In genomic region chr17:24044482-24044881, GRCm38 (mm10) we compare ENCODE assay signal across 27 mouse cellular contexts. TPM values are rescaled to one million over a fixed set of nuclear protein-coding genes. Genes with fewer than 3 reads are reported as not detected.
DNase-seq lines count a peak whose midpoint lies in the region; ATAC-seq and TF ChIP-seq lines count a peak whose summit lies in the region.
"Had no signal": no experiment of that assay in that cellular context is flagged by ENCODE, and none has a peak within 500 bp of the region (broad histone marks: within the 10 kb centered on the region; RNA-seq: fewer than 3 reads in every experiment).

No protein-coding gene starts in this region.

- H3K27ac ChIP-seq in intestine, postnatal 0 days (ENCODE audit: low read depth, low read length), result no peak overlapping the region
- no peak overlapping the region for H3K27ac ChIP-seq in intestine, embryonic 16.5 days (ENCODE audit: low read length)
- no peak overlapping the region for H3K27ac ChIP-seq in lung, postnatal 0 days (ENCODE audit: low read length)
- H3K27ac ChIP-seq in stomach, postnatal 0 days (replicated peaks), result no peak overlapping the region
- H3K27ac ChIP-seq: forebrain, embryonic 12.5 days; liver, embryonic 13.5 days; midbrain, embryonic 13.5 days; neural tube, embryonic 15.5 days had no signal

- peak; percentile 67 for TF ChIP-seq CTCF in intestine, postnatal 0 days (IDR thresholded peaks at IDR 0.05; ENCODE audit: low read depth)
- TF ChIP-seq CTCF in lung, postnatal 0 days (IDR thresholded peaks at IDR 0.05), result peak; percentile 29
- TF ChIP-seq CTCF in stomach, postnatal 0 days (IDR thresholded peaks at IDR 0.05; ENCODE audit: low read depth), result peak; percentile 57

- H3K4me3 ChIP-seq in intestine, postnatal 0 days (ENCODE audit: low read depth, low read length), result no peak overlapping the region
- no peak overlapping the region for H3K4me3 ChIP-seq in intestine, embryonic 16.5 days (ENCODE audit: low read length)
- H3K4me3 ChIP-seq in lung, postnatal 0 days (ENCODE audit: low read depth, low read length), result no peak overlapping the region
- H3K4me3 ChIP-seq in stomach, postnatal 0 days (ENCODE audit: low read depth, low read length), result no peak overlapping the region
- H3K4me3 ChIP-seq: erythroblast, embryonic 14.5 days; forebrain, embryonic 12.5 days; liver, embryonic 13.5 days; midbrain, embryonic 13.5 days; neural tube, embryonic 15.5 days had no signal

- WGBS in intestine, postnatal 0 days, result 55% methylated on average over 5 of the region's 5 CpGs
- WGBS in intestine, embryonic 16.5 days, result 53% methylated on average over 5 of the region's 5 CpGs
- 45% methylated on average over 5 of the region's 5 CpGs for WGBS in lung, postnatal 0 days
- 42% methylated on average over 5 of the region's 5 CpGs for WGBS in stomach, postnatal 0 days

- 0 out of 2 replicates have a peak, but pooled peaks have one; percentile 20 for ATAC-seq in intestine, postnatal 0 days
- ATAC-seq in intestine, embryonic 16.5 days, result no peak
- ATAC-seq in lung, postnatal 0 days, result no peak
- no peak for ATAC-seq in stomach, postnatal 0 days (ENCODE audit: low FRiP score, low TSS enrichment)
- ATAC-seq: forebrain, postnatal 0 days; hindbrain, embryonic 16.5 days; midbrain, embryonic 13.5 days had no signal

- H3K9me3 ChIP-seq in intestine, postnatal 0 days (ENCODE audit: control insufficient read depth), result no peaks in the 10 kb centered on the region
- 0 out of 2 replicates have a peak, but pooled peaks cover 3% of the 10 kb centered on the region for H3K9me3 ChIP-seq in intestine, embryonic 16.5 days (ENCODE audit: control insufficient read depth, low read length)
- no peaks in the 10 kb centered on the region for H3K9me3 ChIP-seq in lung, postnatal 0 days (ENCODE audit: low read length)
- no peaks in the 10 kb centered on the region for H3K9me3 ChIP-seq in stomach, postnatal 0 days (ENCODE audit: control insufficient read depth, low read length)
- H3K9me3 ChIP-seq: forebrain, embryonic 12.5 days; liver, embryonic 13.5 days; midbrain, embryonic 13.5 days; neural tube, embryonic 15.5 days had no signal

- 0 out of 2 replicates have a peak, but pooled peaks cover 3% of the 10 kb centered on the region for H3K4me1 ChIP-seq in intestine, postnatal 0 days (replicated peaks; ENCODE audit: control insufficient read depth, insufficient read depth, low read length)
- peaks cover 6% of the 10 kb centered on the region; the same call in 1 of the 2 replicates for H3K4me1 ChIP-seq in intestine, embryonic 16.5 days (ENCODE audit: control insufficient read depth, insufficient read depth, low read length)
- H3K4me1 ChIP-seq in lung, postnatal 0 days (ENCODE audit: insufficient read depth, low read depth, low read length), result no peaks in the 10 kb centered on the region
- H3K4me1 ChIP-seq in stomach, postnatal 0 days (replicated peaks; ENCODE audit: control insufficient read depth, insufficient read depth), result no peaks in the 10 kb centered on the region
- H3K4me1 ChIP-seq: forebrain, embryonic 12.5 days; liver, embryonic 13.5 days; midbrain, embryonic 13.5 days; neural tube, embryonic 15.5 days had no signal

- no peak overlapping the region for H3K4me2 ChIP-seq in intestine, postnatal 0 days (replicated peaks; ENCODE audit: low read depth)
- H3K4me2 ChIP-seq in intestine, embryonic 16.5 days (ENCODE audit: low read depth, low read length), result no peak overlapping the region
- no peak overlapping the region for H3K4me2 ChIP-seq in lung, postnatal 0 days (replicated peaks; ENCODE audit: low read depth, low read length)
- no peak overlapping the region for H3K4me2 ChIP-seq in stomach, postnatal 0 days (replicated peaks; ENCODE audit: low read depth)
- H3K4me2 ChIP-seq: forebrain, embryonic 12.5 days; liver, embryonic 13.5 days; midbrain, embryonic 13.5 days; neural tube, embryonic 15.5 days had no signal

- H3K36me3 ChIP-seq in intestine, postnatal 0 days (ENCODE audit: control insufficient read depth, insufficient read depth), result peaks cover 25% of the 10 kb centered on the region
- 0 out of 2 replicates have a peak, but pooled peaks cover 5% of the 10 kb centered on the region for H3K36me3 ChIP-seq in intestine, embryonic 16.5 days (ENCODE audit: control insufficient read depth, insufficient read depth, low read length)
- no peaks in the 10 kb centered on the region; the same call in 1 of the 2 replicates for H3K36me3 ChIP-seq in lung, postnatal 0 days (ENCODE audit: insufficient read depth, low read length)
- H3K36me3 ChIP-seq in stomach, postnatal 0 days (ENCODE audit: control insufficient read depth, insufficient read depth, low read length), result peaks cover 14% of the 10 kb centered on the region

- H3K27me3 ChIP-seq in intestine, postnatal 0 days (replicated peaks; ENCODE audit: control insufficient read depth, insufficient read depth, low read length), result no peaks in the 10 kb centered on the region
- H3K27me3 ChIP-seq in intestine, embryonic 16.5 days (replicated peaks; ENCODE audit: control insufficient read depth, insufficient read depth, low read length), result no peaks in the 10 kb centered on the region
- no peaks in the 10 kb centered on the region for H3K27me3 ChIP-seq in lung, postnatal 0 days (replicated peaks; ENCODE audit: insufficient read depth, low read length)
- H3K27me3 ChIP-seq in stomach, postnatal 0 days (ENCODE audit: control insufficient read depth, insufficient read depth, low read length), result no peaks in the 10 kb centered on the region
- H3K27me3 ChIP-seq: forebrain, embryonic 12.5 days; liver, embryonic 13.5 days; midbrain, embryonic 13.5 days; neural tube, embryonic 15.5 days had no signal

- DNase-seq in lung, postnatal 0 days (ENCODE audit: low spot score), result no peak
- no peak for DNase-seq in lung, postnatal 10 days
- DNase-seq in ES-CJ7 (ENCODE audit: low read depth, low spot score), result peak; percentile 73
- peak; percentile 36 for DNase-seq in stomach, postnatal 0 days (ENCODE audit: low spot score)
- DNase-seq in heart, adult 9 months (ENCODE audit: low spot score in 2 of 2), result no peak
- DNase-seq: adrenal gland, postnatal 14 days; cerebellum, adult 11 months; cerebellum, adult 9-11 months; forebrain, postnatal 0 days; heart, postnatal 14 days; kidney, adult 8-10 months; kidney, postnatal 14 days; left cerebral cortex, postnatal 4 days; liver, embryonic 13.5 days; lung, adult 18-20 months; right cerebral cortex, postnatal 25 days; thymus, postnatal 4 days had no signal

- no peak for TF ChIP-seq EP300 in lung, postnatal 0 days (IDR thresholded peaks at IDR 0.05)
- TF ChIP-seq EP300 in stomach, postnatal 0 days (optimal IDR thresholded peaks at IDR 0.05), result no peak

- no peak overlapping the region for H3K9ac ChIP-seq in intestine, postnatal 0 days (ENCODE audit: low read depth, low read length)
- H3K9ac ChIP-seq in intestine, embryonic 16.5 days (ENCODE audit: low read depth, low read length), result no peak overlapping the region
- no peak overlapping the region for H3K9ac ChIP-seq in lung, postnatal 0 days (replicated peaks; ENCODE audit: low read depth)
- H3K9ac ChIP-seq in stomach, postnatal 0 days (ENCODE audit: low read length), result no peak overlapping the region
- H3K9ac ChIP-seq: forebrain, embryonic 12.5 days; forebrain, postnatal 0 days; liver, embryonic 13.5 days; midbrain, embryonic 13.5 days; neural tube, embryonic 15.5 days had no signal

RNA-seq across cellular contexts. Expression of gene Prss27, which starts 6.5 kb away (rescaled TPM):
- polyA plus RNA-seq in intestine, postnatal 0 days (2015; fragmentation: Nextera tagmentation; extraction: Ambion mirVana), result 0.12 and 0.18 TPM in 2 replicates
- 0.11 and 0.17 TPM in 2 replicates for polyA plus RNA-seq in intestine, embryonic 16.5 days (2015; fragmentation: Nextera tagmentation; extraction: Ambion mirVana)
- 0.18 TPM in 2 replicates for polyA plus RNA-seq in lung, postnatal 0 days (2015; fragmentation: Nextera tagmentation; extraction: Ambion mirVana)
- 40.8 and 47.1 TPM in 2 replicates for polyA plus RNA-seq in stomach, postnatal 0 days (2015; fragmentation: Nextera tagmentation; extraction: Ambion mirVana)
- polyA plus RNA-seq: erythroblast, embryonic 14.5 days; forebrain, postnatal 0 days; heart, embryonic 14.5 days; liver, embryonic 13.5 days; testis, adult 2 months had no signal

RNA-seq across cellular contexts. Expression of gene Kctd5, which starts 28.8 kb away (rescaled TPM):
- 58.5 and 61.3 TPM in 2 replicates for polyA plus RNA-seq in intestine, postnatal 0 days (2015; fragmentation: Nextera tagmentation; extraction: Ambion mirVana)
- 69.7 and 70.0 TPM in 2 replicates for polyA plus RNA-seq in intestine, embryonic 16.5 days (2015; fragmentation: Nextera tagmentation; extraction: Ambion mirVana)
- polyA plus RNA-seq in lung, postnatal 0 days (2015; fragmentation: Nextera tagmentation; extraction: Ambion mirVana), result 34.3 and 36.9 TPM in 2 replicates
- polyA plus RNA-seq in stomach, postnatal 0 days (2015; fragmentation: Nextera tagmentation; extraction: Ambion mirVana), result 44.7 and 45.6 TPM in 2 replicates

RNA-seq across cellular contexts. Expression of gene Prss22, which starts 46.6 kb away (rescaled TPM):
- polyA plus RNA-seq in intestine, postnatal 0 days (2015; fragmentation: Nextera tagmentation; extraction: Ambion mirVana), result 0.09 TPM in 1 of 2 replicates, not detected in the other
- 0.13 and 0.26 TPM in 2 replicates for polyA plus RNA-seq in intestine, embryonic 16.5 days (2015; fragmentation: Nextera tagmentation; extraction: Ambion mirVana)
- 0.57 and 0.77 TPM in 2 replicates for polyA plus RNA-seq in lung, postnatal 0 days (2015; fragmentation: Nextera tagmentation; extraction: Ambion mirVana)
- polyA plus RNA-seq in stomach, postnatal 0 days (2015; fragmentation: Nextera tagmentation; extraction: Ambion mirVana), result 3.4 and 4.8 TPM in 2 replicates
- polyA plus RNA-seq: forebrain, postnatal 0 days; heart, embryonic 14.5 days; hindbrain, embryonic 16.5 days; intestine, embryonic 14.5 days; liver, embryonic 13.5 days; neural tube, embryonic 15.5 days; testis, adult 2 months had no signal

Comparison
In these comparisons a context has a peak if more than half of its experiments do, and no peak if none do; other contexts are left out.
1. DNase-seq: peak in ES-CJ7 (single experiment) and stomach, postnatal 0 days (single experiment); none in lung, postnatal 0 days (single experiment), lung, postnatal 10 days (single experiment) and heart, adult 9 months (0 of 2).
2. RNA of gene Prss27, which starts 6.5 kb away (polyA plus RNA-seq): 40.8 to 47.1 TPM in stomach, postnatal 0 days; 0.12 to 0.18 TPM in intestine, postnatal 0 days, 0.18 TPM in lung, postnatal 0 days and 0.11 to 0.17 TPM in intestine, embryonic 16.5 days; every median in the first group is over 10 times any median in the second.
3. Peak in every context shown above with its lines, with median percentiles within 50 percentile points of each other: CTCF ChIP-seq.